ENCODE assay signal across 12 mouse cellular contexts in the genomic region with DNA sequence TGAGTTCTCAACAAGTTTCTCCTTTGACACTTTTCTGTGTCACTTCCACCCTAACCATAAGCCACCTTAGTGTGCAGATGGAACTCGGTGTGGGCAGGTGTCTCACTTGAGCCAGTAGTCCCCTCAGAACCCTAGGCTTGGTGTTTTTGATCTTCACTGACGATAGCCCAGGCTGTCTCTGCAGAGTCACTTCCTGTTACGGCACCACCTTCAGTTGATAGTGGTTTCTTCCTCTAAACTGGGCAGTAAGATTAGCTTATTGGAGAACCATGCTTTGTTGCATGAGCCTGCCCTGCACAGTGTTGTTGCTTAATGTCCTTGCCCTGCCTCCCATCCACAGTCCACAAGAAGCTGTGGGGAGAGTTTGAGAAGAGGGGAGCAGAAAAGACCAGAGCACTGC. TPM values are rescaled to one million over a fixed set of nuclear protein-coding genes. Genes with fewer than 3 reads are reported as not detected.
DNase-seq lines count a peak whose midpoint lies in the region; ATAC-seq and TF ChIP-seq lines count a peak whose summit lies in the region.
"Had no signal": no experiment of that assay in that cellular context is flagged by ENCODE, and none has a peak within 500 bp of the region (broad histone marks: within the 10 kb centered on the region; RNA-seq: fewer than 3 reads in every experiment).

No protein-coding gene starts in this region.

- no peaks in the 10 kb centered on the region for H3K27me3 ChIP-seq in megakaryocyte, embryonic 14.5 days (replicated peaks)
- no peaks in the 10 kb centered on the region for H3K27me3 ChIP-seq in midbrain, postnatal 0 days (ENCODE audit: insufficient read depth, low read length)
- no peaks in the 10 kb centered on the region for H3K27me3 ChIP-seq in kidney, embryonic 15.5 days
- H3K27me3 ChIP-seq: Patski had no signal

- no peak for TF ChIP-seq CTCF in midbrain, postnatal 0 days (IDR thresholded peaks at IDR 0.05)

- H3K4me1 ChIP-seq in megakaryocyte, embryonic 14.5 days: peaks cover 86% of the 10 kb centered on the region
- 0 out of 2 replicates have a peak, but pooled peaks cover 2% of the 10 kb centered on the region for H3K4me1 ChIP-seq in midbrain, postnatal 0 days (ENCODE audit: insufficient read depth, low read length)
- H3K4me1 ChIP-seq in kidney, embryonic 15.5 days: peaks cover 26% of the 10 kb centered on the region

- H3K4me2 ChIP-seq in midbrain, postnatal 0 days (ENCODE audit: low read depth, low read length, poor library complexity, severe bottlenecking): no peak overlapping the region
- H3K4me2 ChIP-seq in kidney, embryonic 15.5 days: no peak overlapping the region

- no peak overlapping the region for H3K9ac ChIP-seq in midbrain, postnatal 0 days (replicated peaks; ENCODE audit: low read length, poor library complexity, severe bottlenecking)
- no peak overlapping the region for H3K9ac ChIP-seq in kidney, embryonic 15.5 days

- H3K4me3 ChIP-seq in megakaryocyte, embryonic 14.5 days (replicated peaks): peak overlapping the region; percentile 83
- H3K4me3 ChIP-seq in midbrain, postnatal 0 days (ENCODE audit: low read depth, low read length): no peak overlapping the region
- no peak overlapping the region for H3K4me3 ChIP-seq in kidney, embryonic 15.5 days (replicated peaks)
- H3K4me3 ChIP-seq: forebrain, embryonic 10.5 days had no signal

- no peaks in the 10 kb centered on the region for H3K9me3 ChIP-seq in megakaryocyte, embryonic 14.5 days
- no peaks in the 10 kb centered on the region for H3K9me3 ChIP-seq in midbrain, postnatal 0 days (ENCODE audit: low read length)
- no peaks in the 10 kb centered on the region for H3K9me3 ChIP-seq in kidney, embryonic 15.5 days (replicated peaks)
- H3K9me3 ChIP-seq: forebrain, embryonic 10.5 days had no signal

- no peak overlapping the region for H3K27ac ChIP-seq in midbrain, postnatal 0 days (ENCODE audit: low read depth, low read length)
- H3K27ac ChIP-seq in kidney, embryonic 15.5 days: no peak overlapping the region
- H3K27ac ChIP-seq: forebrain, embryonic 10.5 days had no signal

- 91% methylated on average over 3 of the region's 3 CpGs for WGBS in midbrain, postnatal 0 days
- WGBS in kidney, embryonic 15.5 days: 64% methylated on average over 3 of the region's 3 CpGs

- ATAC-seq in hematopoietic stem cell, adult 5-6 weeks (replicated peaks in 1 of 2; ENCODE audit: insufficient read depth in 1 of 2, low FRiP score in 2 of 2, low TSS enrichment in 1 of 2, low read depth in 1 of 2, poor library complexity in 2 of 2, severe bottlenecking in 2 of 2): peak; percentile 88 to 95
- no peak for ATAC-seq in midbrain, postnatal 0 days (ENCODE audit: low FRiP score)
- no peak for ATAC-seq in kidney, embryonic 15.5 days (replicated peaks; ENCODE audit: low FRiP score)
- ATAC-seq: Patski had no signal

- no peaks in the 10 kb centered on the region for H3K36me3 ChIP-seq in megakaryocyte, embryonic 14.5 days (replicated peaks; ENCODE audit: low read length)
- no peaks in the 10 kb centered on the region for H3K36me3 ChIP-seq in midbrain, postnatal 0 days (ENCODE audit: insufficient read depth, low read length)
- H3K36me3 ChIP-seq in kidney, embryonic 15.5 days: no peaks in the 10 kb centered on the region
- H3K36me3 ChIP-seq: forebrain, embryonic 10.5 days had no signal

- peak; percentile 96 for DNase-seq in 416B (ENCODE audit: low read depth)
- peak; percentile 66 for DNase-seq in CD4-positive helper T cell, adult 2 months (ENCODE audit: low read depth, low spot score)
- DNase-seq in cerebellum, adult 18-20 months: no peak
- DNase-seq in midbrain, postnatal 0 days (ENCODE audit: low spot score): no peak
- DNase-seq in right cerebral cortex, postnatal 4 days: no peak
- DNase-seq: lung, adult 18-20 months; right cerebral cortex, postnatal 14 days had no signal

RNA-seq across cellular contexts. Expression of gene Stim2, which starts 47.2 kb away (rescaled TPM):
- 24.3 and 24.5 TPM in 2 replicates for total RNA-seq in hematopoietic stem cell, adult 5-6 weeks (2017)
- 3.0 and 6.9 TPM in 2 replicates for polyA plus RNA-seq in megakaryocyte, embryonic 14.5 days (2012; ENCODE audit: insufficient read depth, low replicate concordance)
- 30.4 and 34.9 TPM in 2 replicates for total RNA-seq in midbrain, postnatal 0 days (2014; rRNA removed)
- polyA plus RNA-seq in midbrain, postnatal 0 days (2015; fragmentation: Nextera tagmentation; extraction: Ambion mirVana): 29.2 and 29.8 TPM in 2 replicates
- 19.6 and 22.6 TPM in 2 replicates for polyA plus RNA-seq in kidney, embryonic 15.5 days (2015; fragmentation: Nextera tagmentation; extraction: Ambion mirVana)

Comparison
In these comparisons a context has a peak if more than half of its experiments do, and no peak if none do; other contexts are left out.
1. DNase-seq: peak in 416B (single experiment) and CD4-positive helper T cell, adult 2 months (single experiment); none in cerebellum, adult 18-20 months (0 of 2), midbrain, postnatal 0 days (single experiment) and right cerebral cortex, postnatal 4 days (single experiment).
2. ATAC-seq: peak in hematopoietic stem cell, adult 5-6 weeks (2 of 2); none in midbrain, postnatal 0 days (single experiment) and kidney, embryonic 15.5 days (single experiment).